ENCODE assay signal across 8 mouse cellular contexts in genomic region chr13:69802095-69802494, GRCm38 (mm10). TPM values are rescaled to one million over a fixed set of nuclear protein-coding genes. Genes with fewer than 3 reads are reported as not detected.
DNase-seq lines count a peak whose midpoint lies in the region; ATAC-seq and TF ChIP-seq lines count a peak whose summit lies in the region.

Gene Med10, plus strand, starts transcription at chr13:69802395.

- H3K9ac ChIP-seq in heart, embryonic 12.5 days, result no peak within 1 kb of the TSS
- H3K9ac ChIP-seq in midbrain, embryonic 16.5 days (ENCODE audit: low read depth, low read length), result no peak within 1 kb of the TSS

- H3K27ac ChIP-seq in bone marrow, adult 2 months (ENCODE audit: control insufficient read depth, insufficient read depth, low read depth, low read length, poor library complexity), result no peak within 1 kb of the TSS
- no peak within 1 kb of the TSS for H3K27ac ChIP-seq in heart, embryonic 12.5 days (ENCODE audit: poor library complexity, severe bottlenecking)
- no peak within 1 kb of the TSS for H3K27ac ChIP-seq in midbrain, embryonic 16.5 days (ENCODE audit: low read length)

- H3K9me3 ChIP-seq in heart, embryonic 12.5 days (replicated peaks), result no peaks in the 10 kb centered on the region
- no peaks in the 10 kb centered on the region for H3K9me3 ChIP-seq in midbrain, embryonic 16.5 days (replicated peaks; ENCODE audit: control insufficient read depth, low read length, poor library complexity, severe bottlenecking)

- no peaks in the 10 kb centered on the region for H3K4me1 ChIP-seq in bone marrow, adult 2 months (ENCODE audit: control insufficient read depth, insufficient read depth, low read length)
- no peaks in the 10 kb centered on the region for H3K4me1 ChIP-seq in heart, embryonic 12.5 days (replicated peaks)
- no peaks in the 10 kb centered on the region for H3K4me1 ChIP-seq in midbrain, embryonic 16.5 days (ENCODE audit: control insufficient read depth, insufficient read depth, low read length)

- H3K4me2 ChIP-seq in heart, embryonic 12.5 days, result no peak within 1 kb of the TSS
- H3K4me2 ChIP-seq in midbrain, embryonic 16.5 days (ENCODE audit: low read length), result no peak within 1 kb of the TSS

- WGBS in bone marrow, adult 2 months, result 83% methylated on average over 5 of the region's 5 CpGs
- 74% methylated on average over 5 of the region's 5 CpGs for WGBS in heart, embryonic 12.5 days
- 82% methylated on average over 5 of the region's 5 CpGs for WGBS in midbrain, embryonic 16.5 days

- H3K27me3 ChIP-seq in heart, embryonic 12.5 days (replicated peaks), result no peaks in the 10 kb centered on the region
- H3K27me3 ChIP-seq in midbrain, embryonic 16.5 days (ENCODE audit: control insufficient read depth, insufficient read depth, low read depth, low read length), result no peaks in the 10 kb centered on the region

- no peak for ATAC-seq in heart, embryonic 12.5 days (ENCODE audit: insufficient number of reproducible peaks, low FRiP score)
- no peak for ATAC-seq in midbrain, embryonic 16.5 days

- H3K4me3 ChIP-seq in bone marrow, adult 2 months (replicated peaks; ENCODE audit: control insufficient read depth, low read depth, low read length), result no peak within 1 kb of the TSS
- no peak within 1 kb of the TSS for H3K4me3 ChIP-seq in heart, embryonic 12.5 days
- H3K4me3 ChIP-seq in midbrain, embryonic 16.5 days (ENCODE audit: low read depth, low read length), result no peak within 1 kb of the TSS

- no peak for DNase-seq in left cerebral cortex, adult 18-20 months (ENCODE audit: low spot score in 2 of 2)
- no peak for DNase-seq in left cerebral cortex, adult 9 months (ENCODE audit: low spot score in 2 of 2)
- DNase-seq in left cerebral cortex, adult 8-10 months (ENCODE audit: low spot score in 2 of 2), result no peak
- no peak for DNase-seq in adipocyte (ENCODE audit: low spot score)
- no peak for DNase-seq in cerebellum, postnatal 14 days

- no peak for TF ChIP-seq POLR2A in bone marrow, adult 2 months (IDR thresholded peaks at IDR 0.05; ENCODE audit: borderline replicate concordance, control insufficient read depth, low read depth, low read length)

- no peaks in the 10 kb centered on the region for H3K36me3 ChIP-seq in heart, embryonic 12.5 days
- H3K36me3 ChIP-seq in midbrain, embryonic 16.5 days (ENCODE audit: control insufficient read depth, insufficient read depth, low read length), result no peaks in the 10 kb centered on the region

- no peak for TF ChIP-seq CTCF in bone marrow, adult 2 months (IDR thresholded peaks at IDR 0.05; ENCODE audit: control insufficient read depth, insufficient read depth, low read length)

RNA-seq across cellular contexts. Expression of gene Med10, which starts in this region (rescaled TPM):
- 10 to 100 TPM; 43.9 to 54.8 TPM for total RNA-seq in left cerebral cortex, adult 18-20 months (2021)
- polyA plus RNA-seq in bone marrow, adult 2 months (2011; ENCODE audit: insufficient read depth, insufficient read length, low replicate concordance, missing spikeins), result 14.9 and 25.1 TPM in 2 replicates
- 105 and 106 TPM in 2 replicates for polyA plus RNA-seq in heart, embryonic 12.5 days (2016; fragmentation: Nextera tagmentation; extraction: Ambion mirVana)
- total RNA-seq in left cerebral cortex, adult 8-10 months (2022), result 10 to 100 TPM; 45.1 to 50.6 (median 47.1) TPM
- 134 and 139 TPM in 2 replicates for polyA plus RNA-seq in midbrain, embryonic 16.5 days (2015; fragmentation: Nextera tagmentation; extraction: Ambion mirVana)
